Mouse (Mus musculus): ENCODE measurements around the gene Abcc3.
"Not testable (repeated sequence)": the region's sequence is repeated elsewhere in the genome, so short reads cannot be mapped to it uniquely, and the experiment has no call there.

The Abcc3 gene

GRCm38 (mm10) chr11:94402731-94403130 lies 9.9 kb upstream of the Abcc3 start:
- no peak for DNase-seq (ENCODE audit: low read depth, low spot score)

GRCm38 (mm10) chr11:94402029-94402428 lies 9.2 kb upstream of the Abcc3 start:
- not testable (repeated sequence) for DNase-seq (ENCODE audit: low read depth, low spot score)

GRCm38 (mm10) chr11:94400996-94401395 lies 8.2 kb upstream of the Abcc3 start:
- no peak for DNase-seq (ENCODE audit: low read depth, low spot score)

- DNase-seq (ENCODE audit: low read depth, low spot score), result no peak
Observed at GRCm38 (mm10) chr11:94394107-94394506, 1.3 kb upstream of the Abcc3 start.

- not testable (repeated sequence) for DNase-seq (ENCODE audit: low read depth, low spot score)
Observed at GRCm38 (mm10) chr11:94393490-94393889, 693 bp upstream of the Abcc3 start.

GRCm38 (mm10) chr11:94391661-94392060 lies 1.1 kb downstream of the Abcc3 start:
- no peak for DNase-seq (ENCODE audit: low read depth, low spot score)

- no peak for DNase-seq (ENCODE audit: low read depth, low spot score)
Observed at GRCm38 (mm10) chr11:94390825-94391224, 2.0 kb downstream of the Abcc3 start.

- no peak for DNase-seq (ENCODE audit: low read depth, low spot score)
Observed at GRCm38 (mm10) chr11:94389724-94390396, 2.9 kb downstream of the Abcc3 start.

GRCm38 (mm10) chr11:94389021-94389420 lies 3.8 kb downstream of the Abcc3 start:
- no peak for DNase-seq (ENCODE audit: low read depth, low spot score)

GRCm38 (mm10) chr11:94387756-94388155 lies 5.0 kb downstream of the Abcc3 start:
- DNase-seq (ENCODE audit: low read depth, low spot score), result no peak

GRCm38 (mm10) chr11:94385977-94386771 lies 6.6 kb downstream of the Abcc3 start:
- no peak for DNase-seq (ENCODE audit: low read depth, low spot score)

GRCm38 (mm10) chr11:94379736-94380135 lies 13.1 kb downstream of the Abcc3 start:
- no peak for DNase-seq (ENCODE audit: low read depth, low spot score)

- DNase-seq (ENCODE audit: low read depth, low spot score), result no peak
Observed at GRCm38 (mm10) chr11:94379061-94379460, 13.7 kb downstream of the Abcc3 start.

- DNase-seq (ENCODE audit: low read depth, low spot score), result no peak
Observed at GRCm38 (mm10) chr11:94374276-94374948, 18.4 kb downstream of the Abcc3 start.

GRCm38 (mm10) chr11:94370809-94371208 lies 22.0 kb downstream of the Abcc3 start:
- DNase-seq (ENCODE audit: low read depth, low spot score), result no peak

- no peak for DNase-seq (ENCODE audit: low read depth, low spot score)
Observed at GRCm38 (mm10) chr11:94369981-94370380, 22.8 kb downstream of the Abcc3 start.

GRCm38 (mm10) chr11:94365340-94365739 lies 27.5 kb downstream of the Abcc3 start:
- no peak for DNase-seq (ENCODE audit: low read depth, low spot score)

GRCm38 (mm10) chr11:94363690-94364089 lies 29.1 kb downstream of the Abcc3 start:
- no peak for DNase-seq (ENCODE audit: low read depth, low spot score)

- DNase-seq (ENCODE audit: low read depth, low spot score), result no peak
Observed at GRCm38 (mm10) chr11:94362101-94362500, 30.7 kb downstream of the Abcc3 start.

- no peak for DNase-seq (ENCODE audit: low read depth, low spot score)
Observed at GRCm38 (mm10) chr11:94361166-94361870, 31.5 kb downstream of the Abcc3 start.

- no peak for DNase-seq (ENCODE audit: low read depth, low spot score)
Observed at GRCm38 (mm10) chr11:94359168-94359567, 33.6 kb downstream of the Abcc3 start.

Measured in retina, adult 2 months (tissue).